Mouse (Mus musculus) megakaryocyte, embryonic 14.5 days (primary cell): Measurements from ENCODE around the gene Rasl2-9. TPM values are rescaled to one million over a fixed set of nuclear protein-coding genes. Genes with fewer than 3 reads are reported as not detected.
A peak's percentile ranks its signal among the peaks of the same experiment; 100 is the strongest.

Experiments
- H3K27me3 ChIP-seq: replicated peaks from 2 replicates; pipeline ENCODE3; 2012; ENCODE audit warnings: inconsistent platforms
- H3K36me3 ChIP-seq: replicated peaks from 2 replicates; pipeline ENCODE3; 2012; ENCODE audit warnings: low read length, inconsistent platforms, mixed read lengths
- H3K4me1 ChIP-seq: 2 replicates; pipeline ENCODE4 v1.6.1; 2012; ENCODE audit warnings: inconsistent platforms
- H3K4me3 ChIP-seq: replicated peaks from 2 replicates; pipeline ENCODE3; 2012; ENCODE audit warnings: moderate library complexity, mild to moderate bottlenecking, inconsistent platforms
- H3K9me3 ChIP-seq: 2 replicates; pipeline ENCODE4 v1.6.1; 2012; ENCODE audit warnings: inconsistent platforms
- FLI1 ChIP-seq: IDR thresholded peaks from 2 replicates; pipeline ENCODE4 v1.6.1; 2012; ENCODE audit warnings: low read length, inconsistent platforms, mixed read lengths
- GATA1 ChIP-seq: IDR thresholded peaks from 3 replicates; pipeline ENCODE4 v1.6.1; 2012; ENCODE audit warnings: mixed read lengths, low read length, inconsistent platforms, borderline replicate concordance
- polyA plus RNA-seq: library from polyadenylated mRNA; stranded (reverse); fragments of >175 nt; gene quantifications from 2 replicates; pipeline ENCODE4 v1.2.3, GENCODE M21; 2012; ENCODE audit warnings: low replicate concordance; ENCODE audit not compliant: insufficient read depth

Gene Rasl2-9
- polyA plus RNA-seq, 1 experiment, result not detected

- Histone ChIP-seq H3K4me3 (no peak overlapping the region), H3K4me1 (peaks cover 29% of the 10 kb centered on the region), H3K36me3 (peaks cover 58% of the 10 kb centered on the region), H3K9me3 (peaks cover 5% of the 10 kb centered on the region), H3K27me3 (peaks cover 12% of the 10 kb centered on the region)
- TF ChIP-seq GATA1, result no peak
- TF ChIP-seq FLI1, result no peak
Observed at GRCm38 (mm10) chr7:5098769-5099168, 27.0 kb downstream of the Rasl2-9 start.

GRCm38 (mm10) chr7:5092831-5093510, 32.8 kb downstream of the Rasl2-9 start:
- H3K4me1 ChIP-seq, result peaks cover 31% of the 10 kb centered on the region
- TF ChIP-seq FLI1 (no peak), GATA1 (no peak)
- no peaks in the 10 kb centered on the region for H3K9me3 ChIP-seq
- H3K27me3 ChIP-seq, result no peaks in the 10 kb centered on the region
- H3K4me3 ChIP-seq, result peak overlapping the region; percentile 56
- H3K36me3 ChIP-seq, result peaks cover 100% of the 10 kb centered on the region

- no peaks in the 10 kb centered on the region for H3K27me3 ChIP-seq
- no peak overlapping the region for H3K4me3 ChIP-seq
- TF ChIP-seq GATA1, result no peak
- TF ChIP-seq FLI1, result no peak
- H3K4me1 ChIP-seq, result peaks cover 36% of the 10 kb centered on the region
- peaks cover 100% of the 10 kb centered on the region for H3K36me3 ChIP-seq
- no peaks in the 10 kb centered on the region for H3K9me3 ChIP-seq
Observed at GRCm38 (mm10) chr7:5092381-5092780, 33.4 kb downstream of the Rasl2-9 start.

DNA sequence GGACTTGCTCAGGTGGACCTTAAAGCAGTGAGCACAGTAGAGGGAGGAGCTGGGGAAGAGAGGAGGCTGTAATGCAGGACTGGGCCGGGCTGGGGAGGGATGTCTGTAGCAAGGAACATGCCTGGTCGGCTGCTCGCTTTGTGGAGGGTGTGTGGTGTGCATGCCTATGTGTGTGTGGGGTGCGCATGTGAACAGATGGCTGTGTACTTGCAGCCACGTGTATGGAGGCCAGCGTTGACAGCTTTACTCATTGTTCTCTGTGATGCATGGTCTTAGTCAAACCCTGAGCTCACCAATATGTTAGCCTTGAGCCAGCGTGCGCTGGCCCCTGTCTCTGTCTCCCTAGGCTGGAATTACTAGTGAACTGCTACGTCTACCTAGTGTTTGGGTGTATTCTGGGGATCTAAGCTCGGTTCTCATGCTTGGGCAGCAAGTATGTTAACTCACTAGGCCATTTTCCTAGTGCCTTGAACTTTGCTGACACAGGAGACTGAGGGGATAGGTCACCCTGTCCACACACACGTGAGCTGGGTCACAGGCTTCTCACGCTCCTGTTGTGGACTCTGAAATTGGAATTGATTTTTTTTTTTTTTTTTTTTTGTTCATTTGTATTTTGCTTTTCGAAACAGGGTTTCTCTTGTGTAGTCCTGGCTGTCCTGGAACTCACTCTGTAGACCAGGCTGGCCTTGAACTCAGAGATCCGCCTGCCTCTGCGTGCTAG, 34.6 kb downstream of the Rasl2-9 start:
- no peak for TF ChIP-seq GATA1
- TF ChIP-seq FLI1, result no peak
- H3K27me3 ChIP-seq, result no peaks in the 10 kb centered on the region
- H3K9me3 ChIP-seq, result no peaks in the 10 kb centered on the region
- H3K36me3 ChIP-seq, result peaks cover 100% of the 10 kb centered on the region
- peaks cover 43% of the 10 kb centered on the region for H3K4me1 ChIP-seq
- peak overlapping the region; percentile 21 for H3K4me3 ChIP-seq

DNA sequence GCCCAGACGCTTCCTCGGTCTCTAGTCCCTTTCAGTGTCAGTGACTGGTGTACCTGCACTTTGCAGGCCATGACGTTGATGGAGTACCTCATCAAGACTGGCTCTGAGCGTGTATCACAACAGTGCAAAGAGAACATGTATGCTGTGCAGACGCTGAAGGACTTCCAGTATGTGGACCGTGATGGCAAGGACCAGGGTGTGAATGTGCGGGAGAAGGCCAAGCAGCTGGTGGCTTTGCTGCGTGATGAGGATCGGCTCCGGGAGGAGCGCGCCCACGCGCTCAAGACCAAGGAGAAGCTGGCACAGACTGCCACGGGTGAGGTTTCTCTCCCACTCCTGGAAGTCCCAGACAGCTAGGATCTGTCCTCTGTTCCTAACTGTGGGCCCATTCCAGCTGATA, 35.9 kb downstream of the Rasl2-9 start:
- H3K36me3 ChIP-seq, result peaks cover 99% of the 10 kb centered on the region
- TF ChIP-seq GATA1 (no peak), FLI1 (no peak)
- no peaks in the 10 kb centered on the region for H3K27me3 ChIP-seq
- H3K4me1 ChIP-seq, result peaks cover 56% of the 10 kb centered on the region
- H3K9me3 ChIP-seq, result no peaks in the 10 kb centered on the region
- H3K4me3 ChIP-seq, result no peak overlapping the region

GRCm38 (mm10) chr7:5087886-5088285, 37.9 kb downstream of the Rasl2-9 start:
- TF ChIP-seq FLI1 (no peak), GATA1 (no peak)
- no peaks in the 10 kb centered on the region for H3K27me3 ChIP-seq
- no peaks in the 10 kb centered on the region for H3K9me3 ChIP-seq
- H3K4me3 ChIP-seq, result no peak overlapping the region
- H3K36me3 ChIP-seq, result peaks cover 97% of the 10 kb centered on the region
- peaks cover 74% of the 10 kb centered on the region for H3K4me1 ChIP-seq

DNA sequence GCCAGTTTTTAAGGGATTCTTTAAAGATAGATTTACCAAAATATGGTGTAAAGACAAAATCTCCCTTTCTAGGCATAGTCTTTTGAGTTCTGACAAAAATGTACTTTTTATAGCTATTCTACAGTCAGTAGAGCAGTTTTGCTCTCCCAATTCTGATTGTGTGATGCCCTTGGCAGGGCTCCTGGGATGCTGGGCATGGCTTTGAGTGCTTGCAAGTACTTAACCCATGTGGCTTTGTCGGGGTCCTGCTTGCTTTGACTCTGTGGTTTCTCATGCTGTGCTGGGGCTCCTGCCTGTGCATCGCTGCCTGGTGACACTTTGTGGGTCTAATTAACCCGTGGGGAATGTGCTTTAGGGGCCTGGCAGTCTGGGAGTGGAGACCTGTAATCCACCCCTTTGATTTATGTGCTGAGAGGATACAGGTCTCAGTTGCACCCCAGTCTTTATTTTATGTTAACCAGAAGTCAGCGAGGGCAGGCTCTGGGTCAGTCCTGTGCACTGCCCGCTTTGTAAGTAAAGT, 38.8 kb downstream of the Rasl2-9 start:
- Histone ChIP-seq H3K36me3 (peaks cover 95% of the 10 kb centered on the region), H3K4me3 (no peak overlapping the region), H3K4me1 (peaks cover 74% of the 10 kb centered on the region), H3K9me3 (no peaks in the 10 kb centered on the region), H3K27me3 (no peaks in the 10 kb centered on the region)
- TF ChIP-seq GATA1 (no peak), FLI1 (no peak)

GRCm38 (mm10) chr7:5085512-5085911, 40.2 kb downstream of the Rasl2-9 start:
- Histone ChIP-seq H3K4me1 (peaks cover 70% of the 10 kb centered on the region), H3K9me3 (no peaks in the 10 kb centered on the region), H3K4me3 (no peak overlapping the region), H3K27me3 (no peaks in the 10 kb centered on the region), H3K36me3 (peaks cover 83% of the 10 kb centered on the region)
- TF ChIP-seq GATA1 (no peak), FLI1 (no peak)

GRCm38 (mm10) chr7:5083325-5084105, 42.2 kb downstream of the Rasl2-9 start:
- Histone ChIP-seq H3K4me1 (peaks cover 69% of the 10 kb centered on the region), H3K27me3 (no peaks in the 10 kb centered on the region), H3K36me3 (peaks cover 71% of the 10 kb centered on the region), H3K9me3 (no peaks in the 10 kb centered on the region), H3K4me3 (peak overlapping the region; percentile 73)
- TF ChIP-seq FLI1, result no peak
- no peak for TF ChIP-seq GATA1
